Mouse (Mus musculus) heart, adult 2 months (tissue): Measurements from ENCODE around the gene Cela3a. TPM values are rescaled to one million over a fixed set of nuclear protein-coding genes. Genes with fewer than 3 reads are reported as not detected.

ENCODE experiments used
- DNase-seq, 2 experiments: peaks; one replicate each; pipeline ENCODE4 v3.0.0; 2021
- H3K27ac ChIP-seq: fragments of 200-600 bp; 2 replicates; pipeline ENCODE4 v1.8.1; 2022
- H3K27me3 ChIP-seq: fragments of 200-500 bp; 2 replicates; pipeline ENCODE4 v1.6.1; 2012; ENCODE audit warnings: mild to moderate bottlenecking, low read length, inconsistent platforms, mixed read lengths; ENCODE audit not compliant: control insufficient read depth, insufficient read depth
- H3K36me3 ChIP-seq: fragments of 200-500 bp; 2 replicates; pipeline ENCODE4 v1.6.1; 2012; ENCODE audit warnings: low read length, inconsistent platforms; ENCODE audit not compliant: control insufficient read depth, insufficient read depth
- H3K4me1 ChIP-seq: fragments of 200-500 bp; 2 replicates; pipeline ENCODE4 v1.6.1; 2011; ENCODE audit warnings: low read length; ENCODE audit not compliant: control insufficient read depth, insufficient read depth
- H3K4me3 ChIP-seq: fragments of 200-600 bp; 2 replicates; pipeline ENCODE4 v1.8.1; 2022
- H3K79me2 ChIP-seq: fragments of 200-500 bp; replicated peaks from 2 replicates; pipeline ENCODE4 v1.6.1; 2012; ENCODE audit warnings: mild to moderate bottlenecking, inconsistent platforms, low read length, moderate library complexity, mixed read lengths; ENCODE audit not compliant: control insufficient read depth, insufficient read depth
- H3K9ac ChIP-seq: fragments of 200-500 bp; 2 replicates; pipeline ENCODE4 v1.6.1; 2012; ENCODE audit warnings: low read depth, mild to moderate bottlenecking, control low read depth, inconsistent platforms, low read length, mixed read lengths
- CTCF ChIP-seq: fragments of 200-600 bp; IDR thresholded peaks from 2 replicates; pipeline ENCODE4 v1.8.1; 2022; ENCODE audit warnings: antibody characterized with exemption, mild to moderate bottlenecking, moderate library complexity
- EP300 ChIP-seq: fragments of 200-500 bp; IDR thresholded peaks from 2 replicates; pipeline ENCODE4 v1.6.1; 2011; ENCODE audit warnings: low read depth, low read length, control low read depth; ENCODE audit not compliant: insufficient read depth
- POLR2A ChIP-seq: fragments of 200-500 bp; IDR thresholded peaks from 2 replicates; pipeline ENCODE4 v1.6.1; 2011; ENCODE audit warnings: mild to moderate bottlenecking, low read depth, low read length, control low read depth; ENCODE audit not compliant: insufficient read depth
- WGBS: fragments of 180-500 bp; shearing (Covaris S2); methylation state at CpG from one replicate; pipeline ENCODE4 v1.1.7; 2018; 5-methylcytosine and 5-hydroxymethylcytosine counted together
- intact Hi-C: fragments of 180-260 bp; cut with DNase I; formaldehyde crosslinking; loops from one replicate; pipeline ENCODE4 v1.15.1; 2025
- polyA plus RNA-seq: library from polyadenylated mRNA; depleted of rRNA; stranded (reverse); fragments of >200 nt; gene quantifications from 2 replicates; pipeline ENCODE4 v1.2.3, GENCODE M21; 2012
- total RNA-seq, 2 experiments: library from RNA; stranded (reverse); gene quantifications; 2 replicates each; pipeline ENCODE4 v1.2.3; 2021

Gene Cela3a
- total and polyA plus RNA-seq, 3 experiments: not detected

DNA sequence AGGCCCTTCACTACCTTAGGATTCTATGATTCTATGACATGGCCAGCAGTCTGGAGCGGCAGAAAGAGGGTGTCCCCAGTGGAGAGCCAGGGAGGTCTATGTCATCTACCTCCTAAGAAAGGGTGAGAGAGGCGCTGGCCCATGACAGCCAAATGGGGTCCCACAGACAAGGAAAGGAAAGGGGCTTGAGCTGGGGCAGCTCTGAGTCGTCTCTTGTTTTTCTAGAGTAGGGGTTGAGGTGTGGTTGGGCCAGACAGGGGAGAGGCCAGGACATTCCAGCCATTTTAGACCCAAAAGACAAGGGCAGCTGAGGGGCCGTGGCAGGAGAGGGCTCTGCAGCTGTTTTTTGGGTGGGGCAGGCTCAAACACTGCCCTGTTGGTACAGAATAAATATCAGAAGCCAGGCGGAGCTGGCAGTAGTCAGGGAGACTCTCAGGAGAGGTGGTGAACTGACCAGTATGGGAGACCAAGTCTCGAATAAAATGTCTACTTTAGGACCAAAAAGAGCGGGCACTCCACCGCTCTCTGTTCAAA, 43.7 kb upstream of the Cela3a start, which contains the start of gene 1700013G24Rik:
Gene 1700013G24Rik (plus strand): TSS at position 51 of the 534 bp plus-strand sequence.
- Histone ChIP-seq H3K79me2 (no peaks in the 10 kb centered on the region), H3K4me1 (peaks cover 7% of the 10 kb centered on the region), H3K27ac (no peak within 1 kb of the TSS), H3K9ac (no peak within 1 kb of the TSS), H3K27me3 (no peaks in the 10 kb centered on the region), H3K36me3 (no peaks in the 10 kb centered on the region), H3K4me3 (no peak within 1 kb of the TSS)
- TF ChIP-seq CTCF: no peak
- TF ChIP-seq POLR2A: no peak
- no peak for TF ChIP-seq EP300
- WGBS: 92% methylated on average over 8 of the region's 8 CpGs
- DNase-seq: no peak
- intact Hi-C loops: no loop called here

DNA sequence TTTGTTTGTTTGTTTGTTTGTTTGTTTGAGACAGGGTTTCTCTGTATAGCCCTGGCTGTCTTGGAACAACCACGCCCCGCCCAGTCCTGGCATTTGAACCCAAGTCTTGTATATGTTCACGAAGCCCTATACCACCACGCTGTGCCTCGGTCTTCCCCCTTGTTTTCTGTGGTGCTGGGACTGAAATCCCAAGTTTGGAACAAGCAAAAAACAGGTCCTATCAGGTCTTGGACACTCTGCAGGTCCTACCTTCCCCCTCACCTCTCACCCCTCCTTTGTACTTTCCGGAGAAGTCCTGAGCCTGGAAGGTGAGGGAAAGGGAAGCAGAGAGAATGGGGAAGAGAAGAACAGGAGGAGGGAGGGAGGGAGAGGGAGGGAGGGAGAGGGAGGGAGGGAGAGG, 42.6 kb upstream of the Cela3a start:
- Histone ChIP-seq H3K36me3 (no peaks in the 10 kb centered on the region), H3K79me2 (no peaks in the 10 kb centered on the region), H3K27me3 (no peaks in the 10 kb centered on the region), H3K27ac (no peak overlapping the region), H3K4me3 (no peak overlapping the region), H3K4me1 (peaks cover 9% of the 10 kb centered on the region), H3K9ac (no peak overlapping the region)
- intact Hi-C loops: no loop called here
- DNase-seq: no peak
- no peak for TF ChIP-seq EP300
- no peak for TF ChIP-seq POLR2A
- 98% methylated on average over 6 of the region's 6 CpGs for WGBS

DNA sequence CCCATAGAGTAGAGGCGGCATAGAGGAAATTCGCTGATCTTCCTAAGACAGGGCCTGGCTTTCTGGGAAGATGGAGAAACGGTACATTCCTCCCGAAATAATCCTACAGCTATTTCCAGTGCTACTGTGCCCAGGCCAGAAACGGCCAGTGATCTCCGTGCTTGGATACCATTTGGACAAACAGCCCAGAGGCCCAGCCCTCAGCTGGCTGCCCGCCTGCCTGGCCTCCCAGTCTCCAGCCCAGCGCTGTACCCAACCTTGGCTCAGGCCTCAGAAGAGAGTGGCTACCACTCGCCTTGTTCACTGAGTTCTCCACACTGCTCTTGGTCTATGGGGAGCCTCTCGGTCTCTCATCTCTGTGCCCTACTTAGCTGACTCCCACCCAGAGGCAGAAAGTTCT, 40.1 kb upstream of the Cela3a start:
- no peak for TF ChIP-seq CTCF
- TF ChIP-seq POLR2A: no peak
- TF ChIP-seq EP300: no peak
- peak; percentile 64 to 70 for DNase-seq
- WGBS: 56% methylated on average over 10 of the region's 10 CpGs
- no peaks in the 10 kb centered on the region for H3K79me2 ChIP-seq
- no peak overlapping the region for H3K9ac ChIP-seq
- H3K27me3 ChIP-seq: no peaks in the 10 kb centered on the region
- intact Hi-C loops: loop anchor here (5.0 kb wide), 1 partner anchor 38 kb away; no protein-coding TSS in a partner anchor
- no peak overlapping the region for H3K4me3 ChIP-seq
- peaks cover 9% of the 10 kb centered on the region for H3K4me1 ChIP-seq
- H3K36me3 ChIP-seq: no peaks in the 10 kb centered on the region
- peak overlapping the region; percentile 39 for H3K27ac ChIP-seq

- TF ChIP-seq EP300 (no peak), CTCF (no peak), POLR2A (no peak)
- no peaks in the 10 kb centered on the region for H3K36me3 ChIP-seq
- H3K4me3 ChIP-seq: no peak overlapping the region
- peak overlapping the region; percentile 39 for H3K27ac ChIP-seq
- intact Hi-C loops: loop anchor here (5.0 kb wide), 1 partner anchor 38 kb away; no protein-coding TSS in a partner anchor
- peaks cover 9% of the 10 kb centered on the region for H3K4me1 ChIP-seq
- 82% methylated on average over 2 of the region's 2 CpGs for WGBS
- no peak for DNase-seq
- H3K9ac ChIP-seq: no peak overlapping the region
- H3K27me3 ChIP-seq: no peaks in the 10 kb centered on the region
- H3K79me2 ChIP-seq: no peaks in the 10 kb centered on the region
Observed at GRCm38 (mm10) chr4:137449132-137449531, 39.5 kb upstream of the Cela3a start.

- H3K27me3 ChIP-seq: no peaks in the 10 kb centered on the region
- intact Hi-C loops: loop anchor here (5.0 kb wide), 1 partner anchor 39 kb away; no protein-coding TSS in a partner anchor
- H3K4me1 ChIP-seq: peaks cover 10% of the 10 kb centered on the region
- no peak for TF ChIP-seq CTCF
- no peak for TF ChIP-seq EP300
- no peak for TF ChIP-seq POLR2A
- WGBS: 21% methylated on average over 2 of the region's 2 CpGs
- 0 out of 2 replicates have a peak overlapping the region, but pooled peaks have one; percentile 15 for H3K9ac ChIP-seq
- no peaks in the 10 kb centered on the region for H3K79me2 ChIP-seq
- no peaks in the 10 kb centered on the region for H3K36me3 ChIP-seq
- peak overlapping the region; percentile 31 for H3K27ac ChIP-seq
- DNase-seq: no peak
- no peak overlapping the region for H3K4me3 ChIP-seq
Observed at GRCm38 (mm10) chr4:137448641-137449040, 39.0 kb upstream of the Cela3a start.

DNA sequence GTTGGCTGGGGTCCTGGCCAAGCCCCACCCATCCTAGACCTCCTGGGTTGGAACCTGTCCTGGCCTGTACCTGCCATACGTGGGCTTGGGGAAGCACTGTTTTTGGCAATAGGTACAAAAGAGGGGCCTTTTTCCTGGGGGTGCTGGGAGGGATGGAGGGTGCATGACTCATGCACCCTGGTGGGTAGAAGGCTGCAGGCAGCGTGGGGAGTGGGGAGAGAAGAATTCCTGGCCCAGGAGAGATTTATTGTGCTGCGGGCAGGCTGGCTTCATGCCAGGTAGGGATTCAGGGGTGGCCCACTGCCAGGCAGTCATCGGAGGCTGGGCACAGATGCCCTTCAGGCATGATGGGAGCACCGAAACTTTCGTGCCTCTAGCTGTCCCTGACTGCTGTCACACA, 38.6 kb upstream of the Cela3a start:
- H3K79me2 ChIP-seq: no peaks in the 10 kb centered on the region
- H3K36me3 ChIP-seq: no peaks in the 10 kb centered on the region
- H3K27ac ChIP-seq: peak overlapping the region; percentile 29; the same call in 1 of the 2 replicates
- DNase-seq: peak; percentile 50 to 59
- no peaks in the 10 kb centered on the region for H3K27me3 ChIP-seq
- intact Hi-C loops: loop anchor here (5.0 kb wide), 1 partner anchor 39 kb away; no protein-coding TSS in a partner anchor
- WGBS: 15% methylated on average over 6 of the region's 6 CpGs
- peaks cover 10% of the 10 kb centered on the region for H3K4me1 ChIP-seq
- TF ChIP-seq CTCF (no peak), POLR2A (no peak), EP300 (no peak)
- H3K9ac ChIP-seq: 0 out of 2 replicates have a peak overlapping the region, but pooled peaks have one; percentile 15
- no peak overlapping the region for H3K4me3 ChIP-seq
